Mouse (Mus musculus): ENCODE results near the gene Dock2.

- TF ChIP-seq MAZ (IDR thresholded peaks at IDR 0.05; ENCODE audit: low read depth, low read length) = no peak
- TF ChIP-seq HCFC1 (IDR thresholded peaks at IDR 0.05; ENCODE audit: low read depth, low read length) = no peak
- TF ChIP-seq CTCF (conservative IDR thresholded peaks at IDR 0.05 in 1 of 2, IDR thresholded peaks at IDR 0.05 in 1 of 2; ENCODE audit: low read depth in 2 of 2, low read length in 2 of 2) = no peak
- no peak for TF ChIP-seq ELF1 (IDR thresholded peaks at IDR 0.05; ENCODE audit: low read depth, low read length)
- TF ChIP-seq TBP (conservative IDR thresholded peaks at IDR 0.05; ENCODE audit: low read depth, low read length) = no peak
- no peak for TF ChIP-seq USF2 (conservative IDR thresholded peaks at IDR 0.05; ENCODE audit: low read depth, low read length)
- TF ChIP-seq POLR2AphosphoS2 (IDR thresholded peaks at IDR 0.05; ENCODE audit: low read depth, low read length) = no peak
- TF ChIP-seq EP300 (IDR thresholded peaks at IDR 0.05; ENCODE audit: low read length) = no peak
- TF ChIP-seq ETS1 (conservative IDR thresholded peaks at IDR 0.05; ENCODE audit: low read depth, low read length) = no peak
- no peak for TF ChIP-seq NELFE (IDR thresholded peaks at IDR 0.05; ENCODE audit: low read depth, low read length)
- no peak for TF ChIP-seq MEF2A (IDR thresholded peaks at IDR 0.05; ENCODE audit: borderline replicate concordance, low read depth, low read length)
- TF ChIP-seq BHLHE40 (IDR thresholded peaks at IDR 0.05; ENCODE audit: low read depth, low read length) = no peak
- TF ChIP-seq POLR2A (IDR thresholded peaks at IDR 0.05; ENCODE audit: low read depth, low read length) = no peak
- TF ChIP-seq ZMIZ1 (IDR thresholded peaks at IDR 0.05; ENCODE audit: low read depth, low read length) = no peak
These were observed 333.7 kb downstream of the Dock2 start for GRCm38 (mm10) chr11:34449944-34450343.
